ENCODE assay signal across 28 mouse cellular contexts in the genomic region with DNA sequence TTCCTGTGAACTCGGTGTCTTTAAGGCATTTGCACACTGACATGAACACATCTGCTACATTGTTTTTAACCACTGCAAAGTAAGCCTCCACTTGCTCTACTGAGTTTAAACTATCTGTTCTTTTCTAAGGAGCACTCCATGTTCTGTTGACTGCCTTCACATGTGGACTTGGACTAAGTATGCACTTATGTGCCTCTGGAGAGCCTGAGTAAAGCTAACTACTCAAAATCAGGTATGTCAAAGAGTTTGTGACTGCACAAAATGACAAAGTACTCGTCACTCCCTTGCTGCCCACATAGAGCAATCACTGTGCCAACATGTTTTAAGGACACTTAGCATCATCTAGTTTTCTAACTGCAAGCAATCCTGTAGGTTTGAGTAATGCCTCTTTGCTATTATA.
"Had no signal": no experiment of that assay in that cellular context is flagged by ENCODE, and none has a peak within 500 bp of the region (broad histone marks: within the 10 kb centered on the region; RNA-seq: fewer than 3 reads in every experiment).

No protein-coding gene starts in this region.

- H3K4me1 ChIP-seq: embryonic facial prominence, embryonic 12.5 days; embryonic facial prominence, embryonic 13.5 days; forebrain, embryonic 10.5 days; forebrain, embryonic 13.5 days; forebrain, embryonic 15.5 days had no signal

- H3K9me3 ChIP-seq: embryonic facial prominence, embryonic 10.5 days; embryonic facial prominence, embryonic 12.5 days; embryonic facial prominence, embryonic 13.5 days; embryonic facial prominence, embryonic 15.5 days; forebrain, embryonic 10.5 days; forebrain, embryonic 12.5 days; forebrain, embryonic 13.5 days; forebrain, embryonic 15.5 days had no signal

- DNase-seq: cerebellum, adult 2 months; cerebellum, adult 8-10 months; cerebellum, adult 9-10 months; cerebellum, adult 9-11 months; cerebellum, postnatal 10 days; cerebellum, postnatal 14 days; cerebellum, postnatal 25 days; cerebellum, postnatal 36 days; embryo, embryonic 11 days; forebrain, postnatal 0 days; gastrocnemius, adult 2 months; gastrocnemius, postnatal 10 days; gastrocnemius, postnatal 14 days; gastrocnemius, postnatal 25 days; gastrocnemius, postnatal 36 days; heart, adult 11 months; heart, adult 18-20 months had no signal

- H3K27ac ChIP-seq: embryonic facial prominence, embryonic 10.5 days; embryonic facial prominence, embryonic 12.5 days; embryonic facial prominence, embryonic 13.5 days; embryonic facial prominence, embryonic 15.5 days; forebrain, embryonic 10.5 days; forebrain, embryonic 12.5 days; forebrain, embryonic 13.5 days; forebrain, embryonic 15.5 days; gastrocnemius, adult 2 months had no signal

- H3K4me2 ChIP-seq: embryonic facial prominence, embryonic 12.5 days; embryonic facial prominence, embryonic 13.5 days; embryonic facial prominence, embryonic 15.5 days; forebrain, embryonic 12.5 days; forebrain, embryonic 13.5 days; forebrain, embryonic 15.5 days had no signal

- H3K36me3 ChIP-seq: embryonic facial prominence, embryonic 10.5 days; embryonic facial prominence, embryonic 12.5 days; embryonic facial prominence, embryonic 13.5 days; embryonic facial prominence, embryonic 15.5 days; forebrain, embryonic 10.5 days; forebrain, embryonic 12.5 days; forebrain, embryonic 15.5 days had no signal

- H3K9ac ChIP-seq: embryonic facial prominence, embryonic 12.5 days; embryonic facial prominence, embryonic 13.5 days; embryonic facial prominence, embryonic 15.5 days; forebrain, embryonic 12.5 days; forebrain, embryonic 13.5 days; forebrain, embryonic 15.5 days; forebrain, postnatal 0 days had no signal

- H3K27me3 ChIP-seq: embryonic facial prominence, embryonic 12.5 days; embryonic facial prominence, embryonic 13.5 days; embryonic facial prominence, embryonic 15.5 days; forebrain, embryonic 12.5 days; forebrain, embryonic 13.5 days; forebrain, embryonic 15.5 days had no signal

- ATAC-seq: forebrain, embryonic 13.5 days; forebrain, embryonic 14.5 days; forebrain, embryonic 15.5 days; forebrain, embryonic 16.5 days; forebrain, postnatal 0 days had no signal

- H3K4me3 ChIP-seq: embryonic facial prominence, embryonic 10.5 days; embryonic facial prominence, embryonic 12.5 days; embryonic facial prominence, embryonic 13.5 days; embryonic facial prominence, embryonic 15.5 days; erythroblast, embryonic 14.5 days; forebrain, embryonic 10.5 days; forebrain, embryonic 12.5 days; forebrain, embryonic 13.5 days; forebrain, embryonic 15.5 days; gastrocnemius, adult 2 months had no signal
